Mouse (Mus musculus) lung, postnatal 0 days (tissue): ENCODE results near the gene Elp6.

ENCODE experiments used
- CTCF ChIP-seq: IDR thresholded peaks from 2 replicates; pipeline ENCODE4 v1.5.1; 2016; ENCODE audit warnings: antibody characterized with exemption, mild to moderate bottlenecking
- EP300 ChIP-seq: IDR thresholded peaks from 2 replicates; pipeline ENCODE4 v1.6.1; 2016; ENCODE audit warnings: antibody characterized with exemption, mild to moderate bottlenecking, control low read depth

- no peak for TF ChIP-seq CTCF
- TF ChIP-seq EP300: no peak
These were observed 10.2 kb upstream of the Elp6 start for GRCm38 (mm10) chr9:110294786-110295185.
